Mouse (Mus musculus): Measurements from ENCODE around the gene Mnx1.

DNA sequence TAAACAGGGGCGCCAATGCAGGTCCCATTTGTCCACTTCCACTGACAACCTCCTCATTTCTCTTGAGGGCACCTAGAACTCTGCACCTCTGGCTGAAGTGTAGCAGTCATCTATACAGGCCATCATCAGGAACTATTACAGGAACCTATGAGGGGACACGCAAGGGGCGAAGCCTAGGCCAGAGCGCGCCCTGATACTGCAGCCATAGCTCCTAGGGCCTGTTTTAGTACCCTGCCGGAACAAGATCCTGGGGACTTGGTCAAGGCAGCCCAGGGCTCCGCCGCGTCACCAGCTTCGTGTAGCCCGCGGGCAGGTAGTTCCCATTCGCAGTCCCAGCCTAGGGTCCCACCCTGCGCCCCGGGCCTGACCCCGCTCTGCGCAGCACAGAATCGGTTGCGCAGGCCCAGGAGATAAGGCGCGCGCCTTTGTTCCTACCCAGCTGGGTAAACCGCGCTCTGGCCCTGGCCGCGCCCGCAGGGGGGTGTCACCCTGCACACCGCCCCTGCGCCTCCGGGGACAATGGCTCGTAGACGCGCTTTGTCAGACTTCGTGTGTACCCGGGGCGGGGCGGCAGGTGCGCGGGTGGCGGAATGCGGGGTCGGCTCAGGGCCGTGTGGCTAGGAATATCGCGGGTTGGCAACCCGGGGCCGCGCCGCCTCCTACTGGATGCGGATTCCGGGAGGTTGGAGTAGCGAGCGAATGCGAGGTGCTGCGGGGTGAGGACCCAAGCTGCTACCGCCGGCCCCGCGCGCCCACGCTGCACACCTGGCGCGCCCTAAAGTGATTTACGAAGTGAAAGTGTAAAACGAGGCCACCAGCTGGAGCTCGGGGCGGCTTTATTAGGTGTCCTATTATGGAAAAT is 10.6 kb downstream of the Mnx1 start:
- TF ChIP-seq CTCF (IDR thresholded peaks at IDR 0.05; ENCODE audit: control insufficient read depth, insufficient read depth, insufficient read length): no peak
- TF ChIP-seq USF1 (IDR thresholded peaks at IDR 0.05; ENCODE audit: low read depth): no peak
- TF ChIP-seq CEBPB (IDR thresholded peaks at IDR 0.05; ENCODE audit: low read depth): no peak
- TF ChIP-seq FOSL1 (IDR thresholded peaks at IDR 0.05; ENCODE audit: insufficient read depth, low read length, poor library complexity, severe bottlenecking): no peak
- no peak for TF ChIP-seq MAX (IDR thresholded peaks at IDR 0.05)
- TF ChIP-seq MYOD1 (IDR thresholded peaks at IDR 0.05; ENCODE audit: control insufficient read depth, insufficient read length, low read depth): no peak
- TF ChIP-seq MYOG (IDR thresholded peaks at IDR 0.05; ENCODE audit: control insufficient read depth, extremely low read depth, insufficient read length): no peak
